32 mouse cellular contexts compared by ENCODE assay signal in genomic region chr17:30481766-30482165, GRCm38 (mm10).
"Had no signal": no experiment of that assay in that cellular context is flagged by ENCODE, and none has a peak within 500 bp of the region (broad histone marks: within the 10 kb centered on the region; RNA-seq: fewer than 3 reads in every experiment).

No protein-coding gene starts in this region.

- H3K36me3 ChIP-seq: limb, embryonic 12.5 days; limb, embryonic 15.5 days; liver, embryonic 12.5 days; liver, embryonic 15.5 days; lung, embryonic 15.5 days; midbrain, embryonic 15.5 days had no signal

- H3K27me3 ChIP-seq: limb, embryonic 12.5 days; limb, embryonic 13.5 days; limb, embryonic 15.5 days; liver, embryonic 12.5 days; liver, embryonic 13.5 days; liver, embryonic 15.5 days; lung, embryonic 15.5 days; megakaryocyte, embryonic 14.5 days; midbrain, embryonic 12.5 days; midbrain, embryonic 13.5 days; midbrain, embryonic 15.5 days had no signal

- DNase-seq: left cerebral cortex, postnatal 4 days; liver; liver, embryonic 13.5 days; liver, postnatal 0 days; lung, adult 18-20 months; lung, adult 2 months; lung, embryonic 14.5 days; lung, postnatal 10 days; lung, postnatal 14 days; lung, postnatal 36 days; lung, postnatal 4 days; midbrain, embryonic 14.5 days had no signal

- H3K27ac ChIP-seq: left cerebral cortex, adult 2 months; limb, embryonic 10.5 days; limb, embryonic 12.5 days; limb, embryonic 13.5 days; limb, embryonic 15.5 days; liver, embryonic 12.5 days; liver, embryonic 13.5 days; liver, embryonic 14.5 days; liver, embryonic 15.5 days; lung, embryonic 15.5 days; macrophage; midbrain, embryonic 10.5 days; midbrain, embryonic 12.5 days; midbrain, embryonic 13.5 days; midbrain, embryonic 15.5 days had no signal

- ATAC-seq: liver, embryonic 12.5 days; liver, postnatal 0 days; lung, postnatal 0 days; midbrain, embryonic 13.5 days; midbrain, embryonic 15.5 days; midbrain, embryonic 16.5 days had no signal

- H3K4me2 ChIP-seq: limb, embryonic 12.5 days; limb, embryonic 13.5 days; limb, embryonic 15.5 days; liver, embryonic 11.5 days; liver, embryonic 12.5 days; liver, embryonic 13.5 days; liver, embryonic 15.5 days; lung, embryonic 14.5 days; lung, embryonic 15.5 days; midbrain, embryonic 11.5 days; midbrain, embryonic 12.5 days; midbrain, embryonic 13.5 days; midbrain, embryonic 15.5 days had no signal

- H3K9ac ChIP-seq: limb, embryonic 12.5 days; limb, embryonic 13.5 days; limb, embryonic 15.5 days; liver, embryonic 12.5 days; liver, embryonic 13.5 days; liver, embryonic 14.5 days; liver, embryonic 15.5 days; liver, postnatal 0 days; lung, embryonic 14.5 days; lung, embryonic 15.5 days; midbrain, embryonic 12.5 days; midbrain, embryonic 13.5 days; midbrain, embryonic 15.5 days had no signal

- H3K4me1 ChIP-seq: limb, embryonic 10.5 days; limb, embryonic 15.5 days; liver, embryonic 12.5 days; liver, embryonic 13.5 days; liver, embryonic 15.5 days; lung, embryonic 15.5 days; midbrain, embryonic 15.5 days had no signal

- H3K9me3 ChIP-seq: limb, embryonic 10.5 days; limb, embryonic 12.5 days; limb, embryonic 13.5 days; limb, embryonic 15.5 days; liver, embryonic 12.5 days; liver, embryonic 13.5 days; liver, embryonic 15.5 days; lung, embryonic 15.5 days; midbrain, embryonic 12.5 days; midbrain, embryonic 13.5 days; midbrain, embryonic 15.5 days had no signal

- H3K4me3 ChIP-seq: left cerebral cortex, adult 2 months; limb, embryonic 10.5 days; limb, embryonic 12.5 days; limb, embryonic 13.5 days; limb, embryonic 15.5 days; liver, embryonic 12.5 days; liver, embryonic 13.5 days; liver, embryonic 15.5 days; lung, embryonic 15.5 days; megakaryocyte, embryonic 14.5 days; midbrain, embryonic 10.5 days; midbrain, embryonic 12.5 days; midbrain, embryonic 13.5 days; midbrain, embryonic 15.5 days; myocyte had no signal
